Mouse (Mus musculus): ENCODE results near the gene Tbc1d21.

Tbc1d21 gene

GRCm38 (mm10) chr9:58341795-58342194 is 28.5 kb downstream of the Tbc1d21 start:
- no peak for DNase-seq (ENCODE audit: low spot score)

- DNase-seq (ENCODE audit: low spot score) = no peak
Observed at GRCm38 (mm10) chr9:58336650-58337281, 33.5 kb downstream of the Tbc1d21 start.

- no peak for DNase-seq (ENCODE audit: low spot score)
Observed at GRCm38 (mm10) chr9:58331276-58331675, 39.0 kb downstream of the Tbc1d21 start.

- peak; percentile 44 for DNase-seq (ENCODE audit: low spot score)
Observed at GRCm38 (mm10) chr9:58330293-58330692, 40.0 kb downstream of the Tbc1d21 start.

GRCm38 (mm10) chr9:58327382-58327781 is 42.9 kb downstream of the Tbc1d21 start:
- DNase-seq (ENCODE audit: low spot score) = no peak

GRCm38 (mm10) chr9:58326477-58327180 is 43.6 kb downstream of the Tbc1d21 start:
- no peak for DNase-seq (ENCODE audit: low spot score)

- no peak for DNase-seq (ENCODE audit: low spot score)
Observed at GRCm38 (mm10) chr9:58321681-58322080, 48.6 kb downstream of the Tbc1d21 start.

GRCm38 (mm10) chr9:58318317-58318716 is 51.9 kb downstream of the Tbc1d21 start:
- DNase-seq (ENCODE audit: low spot score) = no peak

- no peak for DNase-seq (ENCODE audit: low spot score)
Observed at GRCm38 (mm10) chr9:58317381-58317780, 52.9 kb downstream of the Tbc1d21 start.

- no peak for DNase-seq (ENCODE audit: low spot score)
Observed at GRCm38 (mm10) chr9:58316784-58317183, 53.5 kb downstream of the Tbc1d21 start.

GRCm38 (mm10) chr9:58315850-58316249 is 54.4 kb downstream of the Tbc1d21 start:
- DNase-seq (ENCODE audit: low spot score) = no peak

GRCm38 (mm10) chr9:58314682-58315360 is 55.4 kb downstream of the Tbc1d21 start:
- no peak for DNase-seq (ENCODE audit: low spot score)

- DNase-seq (ENCODE audit: low spot score) = no peak
Observed at GRCm38 (mm10) chr9:58312944-58313359, 57.3 kb downstream of the Tbc1d21 start, which contains the start of gene Loxl1. Gene Loxl1 (minus strand): TSS chr9:58313186.

GRCm38 (mm10) chr9:58312196-58312943 is 57.9 kb downstream of the Tbc1d21 start:
- DNase-seq (ENCODE audit: low spot score) = no peak

GRCm38 (mm10) chr9:58311191-58311910 is 58.9 kb downstream of the Tbc1d21 start:
- no peak for DNase-seq (ENCODE audit: low spot score)

GRCm38 (mm10) chr9:58310043-58310660 is 60.1 kb downstream of the Tbc1d21 start:
- no peak for DNase-seq (ENCODE audit: low spot score)
